Mouse (Mus musculus) C2C12 (cell line): Measurements from ENCODE around the gene Gtpbp8. TPM values are rescaled to one million over a fixed set of nuclear protein-coding genes. Genes with fewer than 3 reads are reported as not detected.

Source experiments
- H3K27me3 ChIP-seq: one replicate; pipeline ENCODE4 v1.6.1; 2011; ENCODE audit not compliant: control insufficient read depth, insufficient read depth, insufficient read length
- H3K36me3 ChIP-seq: one replicate; pipeline ENCODE4 v1.6.1; 2011; ENCODE audit not compliant: control insufficient read depth, insufficient read depth
- H3K4me3 ChIP-seq: one replicate; pipeline ENCODE4 v1.5.1; 2011; ENCODE audit warnings: mild to moderate bottlenecking, control low read depth; ENCODE audit not compliant: poor library complexity, insufficient read depth, severe bottlenecking
- H3K79me2 ChIP-seq: one replicate; pipeline ENCODE4 v1.6.1; 2011; ENCODE audit not compliant: control insufficient read depth, insufficient read depth
- H3K79me3 ChIP-seq: one replicate; pipeline ENCODE4 v1.6.1; 2011; ENCODE audit warnings: low read depth, control low read depth
- H3ac ChIP-seq: one replicate; pipeline ENCODE3; 2011; ENCODE audit warnings: low read depth; ENCODE audit not compliant: control insufficient read depth, insufficient read length
- CEBPB ChIP-seq: IDR thresholded peaks from one replicate; pipeline ENCODE4 v1.6.1; 2011; ENCODE audit warnings: low read depth, mild to moderate bottlenecking, control low read depth, moderate library complexity
- CTCF ChIP-seq: IDR thresholded peaks from one replicate; pipeline ENCODE4 v1.5.1; 2011; ENCODE audit not compliant: control insufficient read depth, insufficient read depth, insufficient read length
- FOSL1 ChIP-seq: IDR thresholded peaks from one replicate; pipeline ENCODE4 v1.8.0; 2011; ENCODE audit warnings: mild to moderate bottlenecking, low read length; ENCODE audit not compliant: poor library complexity, insufficient read depth, severe bottlenecking
- MAX ChIP-seq: IDR thresholded peaks from one replicate; pipeline ENCODE4 v1.6.1; 2011; ENCODE audit warnings: mild to moderate bottlenecking, control low read depth
- MYOD1 ChIP-seq: IDR thresholded peaks from one replicate; pipeline ENCODE4 v1.6.1; 2011; ENCODE audit warnings: low read depth; ENCODE audit not compliant: control insufficient read depth, insufficient read length
- MYOG ChIP-seq: IDR thresholded peaks from one replicate; pipeline ENCODE4 v1.6.1; 2011; ENCODE audit not compliant: control insufficient read depth, insufficient read length; ENCODE audit errors: extremely low read depth
- USF1 ChIP-seq: IDR thresholded peaks from one replicate; pipeline ENCODE4 v1.6.1; 2011; ENCODE audit warnings: low read depth, mild to moderate bottlenecking, control low read depth, moderate library complexity
- polyA plus RNA-seq: library from polyadenylated mRNA; unstranded; fragments of >200 nt; fragmentation: generic; extraction: Trizol; gene quantifications from one replicate; pipeline ENCODE4 v1.2.1, GENCODE M21; 2012; ENCODE audit warnings: missing spikeins

The Gtpbp8 gene
- polyA plus RNA-seq, 1 experiment = 6.8 TPM

DNA sequence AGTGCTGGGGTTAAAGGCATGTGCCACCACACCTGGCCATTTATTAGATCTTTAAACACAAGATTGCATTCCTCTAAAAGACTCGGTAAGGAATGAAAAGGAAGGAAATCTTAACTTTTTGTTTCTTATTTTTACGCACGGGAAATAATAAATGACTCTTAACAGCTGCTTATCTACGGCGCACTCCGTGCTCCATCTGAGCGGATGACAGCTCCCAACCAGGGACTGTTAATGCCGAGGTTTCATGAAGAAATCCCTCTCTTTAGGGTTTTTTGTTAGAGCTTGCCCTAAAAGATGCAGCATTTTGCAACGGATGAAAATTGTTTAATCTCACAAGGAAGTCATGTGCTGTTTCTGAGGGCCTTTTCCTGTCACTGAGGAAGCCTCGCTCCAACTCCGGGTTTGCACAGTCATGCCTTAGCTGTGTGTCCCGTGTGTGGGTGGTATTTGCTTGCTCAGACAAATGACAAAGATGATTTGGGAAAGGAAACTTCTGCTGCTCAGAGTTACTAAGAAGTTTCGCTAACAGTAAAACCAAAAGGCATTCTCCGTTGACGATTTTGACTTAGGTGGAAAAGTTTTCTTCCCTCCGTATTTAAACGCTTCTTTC is 32.5 kb upstream of the Gtpbp8 start:
- Histone ChIP-seq H3K79me3 (no peaks in the 10 kb centered on the region), H3K79me2 (no peaks in the 10 kb centered on the region), H3K4me3 (no peak overlapping the region), H3K27me3 (no peaks in the 10 kb centered on the region), H3K36me3 (no peaks in the 10 kb centered on the region), H3ac (no peak overlapping the region)
- TF ChIP-seq CTCF = no peak
- TF ChIP-seq USF1 = no peak
- TF ChIP-seq MYOD1 = no peak
- TF ChIP-seq CEBPB = no peak
- no peak for TF ChIP-seq MYOG
- no peak for TF ChIP-seq FOSL1
- no peak for TF ChIP-seq MAX

DNA sequence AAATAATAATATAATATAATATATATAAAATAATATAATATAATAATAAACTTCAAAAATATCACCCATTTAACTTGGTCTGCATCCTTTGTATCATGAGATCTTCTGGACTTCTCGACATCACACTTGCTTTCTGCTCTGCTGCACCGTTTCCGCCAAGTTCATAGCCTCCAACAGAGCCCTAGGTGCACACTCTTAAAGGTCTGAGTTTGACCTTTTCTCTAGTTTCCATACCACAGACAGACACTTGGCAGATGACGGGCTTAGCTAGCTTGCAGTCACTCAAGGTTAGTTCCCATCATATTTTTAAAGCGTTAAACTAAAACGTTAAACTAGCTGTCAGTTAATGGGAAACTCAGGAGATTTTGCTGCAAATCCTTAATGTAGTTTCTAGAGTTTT is 28.0 kb upstream of the Gtpbp8 start:
- no peak overlapping the region for H3ac ChIP-seq
- no peaks in the 10 kb centered on the region for H3K79me3 ChIP-seq
- no peaks in the 10 kb centered on the region for H3K79me2 ChIP-seq
- no peak for TF ChIP-seq CEBPB
- TF ChIP-seq MAX = no peak
- no peak for TF ChIP-seq MYOD1
- no peak for TF ChIP-seq FOSL1
- no peak for TF ChIP-seq USF1
- TF ChIP-seq MYOG = no peak
- no peak for TF ChIP-seq CTCF
- H3K27me3 ChIP-seq = no peaks in the 10 kb centered on the region
- H3K4me3 ChIP-seq = no peak overlapping the region
- H3K36me3 ChIP-seq = no peaks in the 10 kb centered on the region

DNA sequence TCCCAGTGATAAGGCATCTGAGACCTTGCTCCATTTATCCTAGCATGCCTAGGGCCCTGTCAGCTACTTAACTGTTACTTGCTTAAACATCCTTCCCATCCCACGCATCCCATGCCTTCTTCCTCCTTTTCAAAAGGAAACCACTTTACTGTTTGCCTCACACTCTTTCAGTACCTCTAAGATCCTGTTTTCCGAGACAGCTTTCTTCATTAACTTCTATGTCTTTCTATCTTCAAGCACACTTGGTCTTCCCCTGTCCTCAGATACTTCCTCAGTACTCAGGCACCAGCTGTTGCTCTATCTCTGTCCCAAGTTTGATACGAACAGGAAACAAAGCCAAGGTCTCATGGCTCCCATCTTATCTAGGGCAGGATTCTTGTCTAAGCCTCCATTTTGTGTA is 27.5 kb upstream of the Gtpbp8 start:
- Histone ChIP-seq H3K27me3 (no peaks in the 10 kb centered on the region), H3K4me3 (no peak overlapping the region), H3K36me3 (no peaks in the 10 kb centered on the region), H3ac (no peak overlapping the region), H3K79me2 (no peaks in the 10 kb centered on the region), H3K79me3 (no peaks in the 10 kb centered on the region)
- TF ChIP-seq MAX (no peak), USF1 (no peak), CTCF (no peak), CEBPB (no peak), FOSL1 (no peak), MYOD1 (no peak), MYOG (no peak)

DNA sequence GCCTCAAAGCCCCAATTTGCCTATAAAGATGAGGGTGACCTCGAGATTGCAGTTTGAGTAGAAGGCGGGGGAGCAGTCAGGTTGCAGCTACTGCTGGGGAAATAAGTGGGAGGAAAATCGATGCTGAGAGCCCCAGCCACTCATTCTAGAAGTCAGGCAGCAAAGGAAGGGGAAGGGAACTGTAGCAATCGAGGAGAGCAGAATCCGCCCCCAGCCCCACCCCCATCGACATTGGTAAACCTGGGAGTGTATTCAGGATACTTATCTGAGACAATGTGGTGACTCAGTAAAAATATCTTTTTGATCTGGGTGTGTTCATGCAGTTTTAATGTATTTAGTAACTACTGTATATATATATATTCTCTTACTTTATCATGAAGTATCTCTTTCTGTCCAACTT is 26.4 kb upstream of the Gtpbp8 start:
- H3ac ChIP-seq = no peak overlapping the region
- no peaks in the 10 kb centered on the region for H3K36me3 ChIP-seq
- no peaks in the 10 kb centered on the region for H3K79me2 ChIP-seq
- no peak for TF ChIP-seq FOSL1
- TF ChIP-seq MYOD1 = no peak
- TF ChIP-seq MAX = no peak
- no peak for TF ChIP-seq CTCF
- no peak for TF ChIP-seq CEBPB
- TF ChIP-seq USF1 = no peak
- TF ChIP-seq MYOG = no peak
- no peaks in the 10 kb centered on the region for H3K79me3 ChIP-seq
- no peaks in the 10 kb centered on the region for H3K27me3 ChIP-seq
- no peak overlapping the region for H3K4me3 ChIP-seq

DNA sequence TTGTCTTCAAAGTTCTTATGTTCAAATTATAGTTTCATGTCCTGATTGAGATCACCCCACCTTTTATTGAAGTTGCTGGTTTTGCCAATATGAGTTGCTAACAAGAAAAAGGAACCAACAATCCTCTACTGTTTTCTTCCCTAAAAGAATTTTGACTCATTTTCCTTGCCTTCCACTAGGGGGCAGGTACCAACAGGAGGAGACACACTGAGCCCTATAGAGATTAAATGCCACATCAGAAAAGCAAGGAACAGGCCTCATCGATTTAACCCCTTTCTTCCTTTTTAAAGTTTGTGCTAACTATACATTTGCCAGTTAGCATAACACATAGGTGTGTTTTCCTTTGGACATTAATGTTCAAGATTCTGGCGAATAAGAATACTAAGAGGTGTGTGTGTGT is 21.8 kb upstream of the Gtpbp8 start:
- no peak overlapping the region for H3K4me3 ChIP-seq
- H3K79me3 ChIP-seq = no peaks in the 10 kb centered on the region
- no peaks in the 10 kb centered on the region for H3K27me3 ChIP-seq
- no peaks in the 10 kb centered on the region for H3K79me2 ChIP-seq
- no peak overlapping the region for H3ac ChIP-seq
- H3K36me3 ChIP-seq = no peaks in the 10 kb centered on the region
- TF ChIP-seq MYOD1 (no peak), USF1 (no peak), CEBPB (no peak), MAX (no peak), MYOG (no peak), FOSL1 (no peak), CTCF (no peak)

DNA sequence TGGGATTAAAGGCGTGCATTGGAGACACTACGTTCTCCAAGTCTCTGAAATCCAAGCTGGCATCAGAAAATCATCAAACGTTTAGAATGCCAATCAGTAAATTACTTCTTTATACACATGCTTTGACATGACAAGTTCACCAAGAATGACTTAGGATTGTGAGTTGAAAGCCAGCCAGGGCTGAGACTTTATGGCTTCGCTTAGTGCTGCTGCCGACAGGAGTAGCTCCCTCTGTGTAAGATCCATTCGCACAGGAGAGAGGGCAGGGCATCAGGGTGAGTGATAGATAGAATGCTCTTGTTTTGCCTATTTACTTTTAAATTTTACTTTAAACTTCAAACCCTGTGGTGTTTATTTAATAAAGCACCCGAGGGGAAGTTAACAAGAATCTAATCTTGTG is 21.3 kb upstream of the Gtpbp8 start:
- Histone ChIP-seq H3K79me2 (no peaks in the 10 kb centered on the region), H3K36me3 (no peaks in the 10 kb centered on the region), H3K27me3 (no peaks in the 10 kb centered on the region), H3ac (no peak overlapping the region), H3K4me3 (no peak overlapping the region), H3K79me3 (no peaks in the 10 kb centered on the region)
- TF ChIP-seq CTCF (no peak), MYOG (no peak), FOSL1 (no peak), USF1 (no peak), MYOD1 (no peak), MAX (no peak), CEBPB (no peak)
